Mouse (Mus musculus) heart, embryonic 14.5 days (tissue): ENCODE data around the gene Sarnp. TPM values are rescaled to one million over a fixed set of nuclear protein-coding genes. Genes with fewer than 3 reads are reported as not detected.

ENCODE experiments used
- ATAC-seq: fragments of 200-750 bp; cut with Nextera tagmentation; 2 replicates; pipeline ENCODE4 v1.8.0; 2017; ENCODE audit warnings: low read depth, moderate TSS enrichment; ENCODE audit not compliant: insufficient number of reproducible peaks, insufficient read depth, low FRiP score
- H3K27ac ChIP-seq, 2 experiments: fragments of 200-500 bp in 1 of 2; fragments of 300-500 bp in 1 of 2; sonication (generic) in 1 of 2; replicated peaks in 1 of 2; 2 replicates each; pipeline ENCODE4 v1.5.1; 2012 to 2014; ENCODE audit warnings: low read depth in 2 of 2, low read length in 2 of 2, control low read depth in 1 of 2, mild to moderate bottlenecking in 1 of 2, mixed read lengths in 1 of 2; ENCODE audit not compliant: control insufficient read depth in 1 of 2, insufficient read depth in 1 of 2
- H3K27me3 ChIP-seq: fragments of 300-500 bp; sonication (generic); 2 replicates; pipeline ENCODE4 v1.6.1; 2014; ENCODE audit warnings: mild to moderate bottlenecking, low read length, control low read depth; ENCODE audit not compliant: control insufficient read depth, insufficient read depth
- H3K36me3 ChIP-seq: fragments of 300-500 bp; sonication (generic); 2 replicates; pipeline ENCODE4 v1.6.1; 2014; ENCODE audit warnings: mild to moderate bottlenecking, control low read depth, low read length, mixed read lengths; ENCODE audit not compliant: control insufficient read depth, insufficient read depth
- H3K4me1 ChIP-seq, 2 experiments: fragments of 200-500 bp in 1 of 2; fragments of 300-500 bp in 1 of 2; sonication (generic) in 1 of 2; 2 replicates each; pipeline ENCODE4 v1.6.1; 2012 to 2014; ENCODE audit warnings: low read length in 2 of 2, control low read depth in 1 of 2, mixed read lengths in 1 of 2; ENCODE audit not compliant: control insufficient read depth in 2 of 2, insufficient read depth in 2 of 2
- H3K4me2 ChIP-seq: fragments of 300-500 bp; sonication (generic); 2 replicates; pipeline ENCODE4 v1.6.1; 2014; ENCODE audit warnings: mild to moderate bottlenecking, low read length
- H3K4me3 ChIP-seq, 2 experiments: fragments of 200-500 bp in 1 of 2; fragments of 300-500 bp in 1 of 2; sonication (generic) in 1 of 2; 2 replicates each; pipeline ENCODE4 v1.5.1; 2012 to 2014; ENCODE audit warnings: low read length in 2 of 2, mild to moderate bottlenecking in 2 of 2, control low read depth in 1 of 2, low read depth in 1 of 2, moderate library complexity in 1 of 2; ENCODE audit not compliant: control insufficient read depth in 1 of 2, insufficient read depth in 1 of 2
- H3K9ac ChIP-seq: fragments of 300-500 bp; sonication (generic); 2 replicates; pipeline ENCODE4 v1.6.1; 2014; ENCODE audit warnings: mild to moderate bottlenecking, low read length
- H3K9me3 ChIP-seq: fragments of 300-500 bp; sonication (generic); 2 replicates; pipeline ENCODE4 v1.6.1; 2016; ENCODE audit warnings: low read length, control low read depth; ENCODE audit not compliant: control insufficient read depth
- WGBS: fragments of 180-500 bp; shearing (Covaris S2); extraction: QIAGEN DNeasy Blood & Tissue Kit; methylation state at CpG from one replicate; pipeline ENCODE4 v1.1.7; 2014; 5-methylcytosine and 5-hydroxymethylcytosine counted together
- polyA plus RNA-seq: library from polyadenylated mRNA; unstranded; fragments of >200 nt; fragmentation: Nextera tagmentation; extraction: Ambion mirVana; gene quantifications from 2 replicates; pipeline ENCODE4 v1.2.1, GENCODE M21; 2014

Gene Sarnp
- 157 and 168 TPM in 2 replicates for polyA plus RNA-seq

- Histone ChIP-seq H3K27me3 (no peaks in the 10 kb centered on the region), H3K9ac (no peak within 1 kb of the TSS), H3K4me1 (peaks cover 0 to 7% of the 10 kb centered on the region in 2 experiments; a peak in 1 of 4 replicates), H3K9me3 (no peaks in the 10 kb centered on the region), H3K4me3 (no peak within 1 kb of the TSS), H3K36me3 (peaks cover 71% of the 10 kb centered on the region), H3K27ac (no peak within 1 kb of the TSS), H3K4me2 (no peak within 1 kb of the TSS)
- WGBS, result 86% methylated on average over 13 of the region's 13 CpGs
- ATAC-seq, result no peak
Measured at GRCm38 (mm10) chr10:128817033-128817432, at the start of gene Sarnp. Gene Sarnp (plus strand): TSS chr10:128817333.

GRCm38 (mm10) chr10:128772895-128773294 is 44.2 kb upstream of the Sarnp start:
- Histone ChIP-seq H3K4me1 (no peaks in the 10 kb centered on the region), H3K27ac (no peak overlapping the region), H3K4me3 (no peak overlapping the region), H3K4me2 (no peak overlapping the region), H3K27me3 (no peaks in the 10 kb centered on the region), H3K9me3 (no peaks in the 10 kb centered on the region), H3K9ac (no peak overlapping the region), H3K36me3 (peaks cover 1% of the 10 kb centered on the region; the same call in 1 of the 2 replicates)
- 72% methylated on average over 2 of the region's 2 CpGs for WGBS
- no peak for ATAC-seq

GRCm38 (mm10) chr10:128773685-128774084 is 43.4 kb upstream of the Sarnp start:
- Histone ChIP-seq H3K4me1 (no peaks in the 10 kb centered on the region), H3K36me3 (no peaks in the 10 kb centered on the region), H3K27me3 (no peaks in the 10 kb centered on the region), H3K27ac (no peak overlapping the region), H3K4me2 (no peak overlapping the region), H3K9ac (no peak overlapping the region), H3K4me3 (no peak overlapping the region), H3K9me3 (no peaks in the 10 kb centered on the region)
- WGBS, result 13% methylated on average over 5 of the region's 5 CpGs
- no peak for ATAC-seq

- Histone ChIP-seq H3K27me3 (no peaks in the 10 kb centered on the region), H3K36me3 (no peaks in the 10 kb centered on the region), H3K27ac (peak overlapping the region; percentile 32 to 91; a peak in 3 of 4 replicates), H3K4me3 (no peak overlapping the region), H3K9ac (0 out of 2 replicates have a peak overlapping the region, but pooled peaks have one; percentile 23), H3K9me3 (no peaks in the 10 kb centered on the region), H3K4me2 (no peak overlapping the region), H3K4me1 (peaks cover 0 to 6% of the 10 kb centered on the region in 2 experiments; a peak in 2 of 4 replicates)
- ATAC-seq, result no peak
- 83% methylated on average over 2 of the region's 2 CpGs for WGBS
Measured at GRCm38 (mm10) chr10:128778441-128778840, 38.7 kb upstream of the Sarnp start.

GRCm38 (mm10) chr10:128779011-128779795 is 37.9 kb upstream of the Sarnp start:
- 35% methylated on average over 8 of the region's 8 CpGs for WGBS
- Histone ChIP-seq H3K9me3 (peaks cover 6% of the 10 kb centered on the region; the same call in 1 of the 2 replicates), H3K4me1 (peaks cover 0 to 6% of the 10 kb centered on the region in 2 experiments; a peak in 2 of 4 replicates), H3K4me3 (no peak overlapping the region), H3K27ac (peak overlapping the region; percentile 91 to 94), H3K36me3 (no peaks in the 10 kb centered on the region), H3K4me2 (peak overlapping the region; percentile 31; the same call in 1 of the 2 replicates), H3K9ac (0 out of 2 replicates have a peak overlapping the region, but pooled peaks have one; percentile 23), H3K27me3 (no peaks in the 10 kb centered on the region)
- peak; percentile 88 for ATAC-seq

- Histone ChIP-seq H3K9me3 (peaks cover 11% of the 10 kb centered on the region; the same call in 1 of the 2 replicates), H3K36me3 (no peaks in the 10 kb centered on the region), H3K27me3 (no peaks in the 10 kb centered on the region), H3K27ac (no peak overlapping the region), H3K4me3 (no peak overlapping the region), H3K4me2 (no peak overlapping the region), H3K4me1 (peaks cover 0 to 6% of the 10 kb centered on the region in 2 experiments; a peak in 2 of 4 replicates), H3K9ac (no peak overlapping the region)
- ATAC-seq, result no peak
- 79% methylated on average over 1 of the region's 1 CpGs for WGBS
Measured at GRCm38 (mm10) chr10:128780200-128780599, 36.9 kb upstream of the Sarnp start.

- Histone ChIP-seq H3K4me2 (peak within 1 kb of the TSS; percentile 11; the same call in 1 of the 2 replicates), H3K4me1 (peaks cover 2 to 4% of the 10 kb centered on the region in 2 experiments; a peak in 2 of 4 replicates), H3K27ac (peak within 1 kb of the TSS in 1 of 2 experiments; percentile 3; a peak in 1 of 4 replicates), H3K9me3 (no peaks in the 10 kb centered on the region), H3K4me3 (no peak within 1 kb of the TSS), H3K9ac (no peak within 1 kb of the TSS), H3K27me3 (no peaks in the 10 kb centered on the region), H3K36me3 (no peaks in the 10 kb centered on the region)
- ATAC-seq, result no peak
- 60% methylated on average over 7 of the region's 7 CpGs for WGBS
Measured at GRCm38 (mm10) chr10:128790398-128791124, 26.6 kb upstream of the Sarnp start, which contains the start of gene Mmp19. Gene Mmp19 (plus strand): TSS chr10:128790910.
